Mouse (Mus musculus) cortical plate, adult 2 months (tissue): ENCODE results near the gene Frs2.
A peak's percentile ranks its signal among the peaks of the same experiment; 100 is the strongest.

Experiments used
- CTCF ChIP-seq: fragments of 200-500 bp; IDR thresholded peaks from 2 replicates; pipeline ENCODE4 v1.5.1; 2011; ENCODE audit warnings: mild to moderate bottlenecking, control low read depth, low read length; ENCODE audit not compliant: insufficient read depth; ENCODE audit errors: extremely low read depth
- POLR2A ChIP-seq: fragments of 200-500 bp; IDR thresholded peaks from 2 replicates; pipeline ENCODE4 v1.6.1; 2011; ENCODE audit warnings: mild to moderate bottlenecking, low read length, control low read depth; ENCODE audit not compliant: insufficient read depth; ENCODE audit errors: extremely low read depth

DNA sequence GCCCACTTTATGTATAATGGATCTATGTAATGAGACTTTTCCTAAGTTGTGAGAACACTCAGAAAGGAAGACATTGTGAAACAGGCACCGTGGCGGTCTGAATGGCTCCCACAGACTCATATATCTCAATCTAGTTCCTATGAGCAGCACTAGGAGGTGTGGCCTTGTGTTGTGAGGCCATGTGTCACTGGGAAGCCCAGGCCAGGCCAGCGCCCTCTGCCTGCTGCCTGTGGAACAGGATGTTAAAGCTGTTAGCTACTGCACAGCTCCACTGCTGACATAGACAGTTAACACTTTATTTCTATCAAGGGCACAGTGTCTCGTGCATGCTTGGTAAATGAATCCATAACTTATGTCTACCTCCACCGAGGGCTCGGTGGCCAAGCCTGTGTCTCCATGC, 70.0 kb downstream of the Frs2 start:
- peak; percentile 25; the same call in 1 of the 2 replicates for TF ChIP-seq CTCF
- no peak for TF ChIP-seq POLR2A
